Mouse (Mus musculus) thymus, adult 2 months (tissue): ENCODE measurements around the gene Gm17482.

Experiments used
- CTCF ChIP-seq: fragments of 200-500 bp; IDR thresholded peaks from 2 replicates; pipeline ENCODE4 v1.5.1; 2012; ENCODE audit warnings: mild to moderate bottlenecking, control low read depth, low read length, moderate library complexity, borderline replicate concordance; ENCODE audit not compliant: control insufficient read depth, poor library complexity, insufficient read depth; ENCODE audit errors: extremely low read depth
- POLR2A ChIP-seq: fragments of 200-500 bp; IDR thresholded peaks from 2 replicates; pipeline ENCODE4 v1.6.1; 2012; ENCODE audit warnings: mild to moderate bottlenecking, low read length, control low read depth, moderate library complexity; ENCODE audit not compliant: control insufficient read depth, poor library complexity, insufficient read depth; ENCODE audit errors: extremely low read depth

DNA sequence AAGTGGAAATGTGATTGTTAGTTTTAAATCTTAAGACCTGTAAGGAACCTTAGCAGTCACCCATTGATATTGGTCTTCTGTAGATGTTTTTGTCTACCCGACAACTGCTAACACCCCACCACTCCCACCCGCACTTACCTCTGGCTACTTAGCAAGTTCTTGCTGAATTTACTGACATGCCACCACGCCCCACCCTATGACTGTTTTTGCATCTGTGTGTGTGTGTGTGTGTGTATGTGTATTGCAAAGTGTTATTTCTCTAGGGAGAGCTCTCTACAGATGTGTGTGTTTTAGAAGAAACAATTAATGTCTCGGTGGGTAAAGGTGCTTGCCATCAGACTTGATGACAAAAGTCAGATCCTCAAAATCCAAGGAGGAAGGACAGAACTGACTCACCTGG, at the start of gene Gm17482:
- TF ChIP-seq CTCF = no peak
- TF ChIP-seq POLR2A = no peak
